ENCODE assay signal across 9 mouse cellular contexts in the genomic region with DNA sequence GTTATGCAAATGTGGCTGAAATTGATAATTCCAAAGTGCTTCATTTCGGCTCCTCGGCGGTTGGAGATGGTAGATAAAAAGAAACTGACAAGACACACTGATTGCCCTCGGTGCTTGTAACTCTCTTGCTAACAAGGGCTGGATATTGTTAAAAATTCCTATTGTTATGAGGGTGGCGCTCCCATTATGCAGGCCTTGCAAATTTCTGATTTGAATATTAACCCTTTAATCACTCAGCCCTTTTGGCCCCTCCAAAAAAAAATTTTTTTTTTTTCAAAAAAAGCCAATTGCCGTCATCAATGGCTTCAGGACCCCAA.
DNase-seq lines count a peak whose midpoint lies in the region; ATAC-seq lines count a peak whose summit lies in the region.
"Had no signal": no experiment of that assay in that cellular context is flagged by ENCODE, and none has a peak within 500 bp of the region (broad histone marks: within the 10 kb centered on the region; RNA-seq: fewer than 3 reads in every experiment).

No protein-coding gene starts in this region.

- peaks cover 69% of the 10 kb centered on the region for H3K27me3 ChIP-seq in heart, embryonic 14.5 days (ENCODE audit: control insufficient read depth, insufficient read depth, low read length)
- H3K27me3 ChIP-seq in embryonic facial prominence, embryonic 10.5 days (replicated peaks; ENCODE audit: low read depth, poor library complexity, severe bottlenecking), result peaks cover 91% of the 10 kb centered on the region
- peaks cover 39% of the 10 kb centered on the region for H3K27me3 ChIP-seq in hindbrain, embryonic 13.5 days
- peaks cover 78% of the 10 kb centered on the region for H3K27me3 ChIP-seq in midbrain, embryonic 10.5 days (ENCODE audit: low read depth, poor library complexity, severe bottlenecking)

- peak overlapping the region; percentile 47 for H3K4me2 ChIP-seq in heart, embryonic 14.5 days (ENCODE audit: low read length)
- peak overlapping the region; percentile 57 for H3K4me2 ChIP-seq in hindbrain, embryonic 13.5 days

- H3K27ac ChIP-seq in heart, embryonic 14.5 days (replicated peaks in 1 of 2; ENCODE audit: control insufficient read depth in 1 of 2, insufficient read depth in 1 of 2, low read depth in 2 of 2, low read length in 2 of 2), result no peak overlapping the region
- H3K27ac ChIP-seq in embryonic facial prominence, embryonic 10.5 days (replicated peaks), result no peak overlapping the region
- peak overlapping the region; percentile 76 for H3K27ac ChIP-seq in hindbrain, embryonic 13.5 days
- 0 out of 2 replicates have a peak overlapping the region, but pooled peaks have one; percentile 33 for H3K27ac ChIP-seq in midbrain, embryonic 10.5 days (replicated peaks)

- no peak overlapping the region for H3K9ac ChIP-seq in heart, embryonic 14.5 days (ENCODE audit: low read length)
- peak overlapping the region; percentile 35; the same call in 1 of the 2 replicates for H3K9ac ChIP-seq in hindbrain, embryonic 13.5 days

- ATAC-seq in heart, embryonic 14.5 days (ENCODE audit: insufficient number of reproducible peaks, insufficient read depth, low FRiP score, low read depth), result no peak
- ATAC-seq in hindbrain, embryonic 13.5 days (ENCODE audit: low FRiP score), result no peak

- intact Hi-C loops in heart, postnatal 25 days (cut with DNase I), result no loop called here

- no peaks in the 10 kb centered on the region for H3K36me3 ChIP-seq in heart, embryonic 14.5 days (ENCODE audit: control insufficient read depth, insufficient read depth, low read length)
- H3K36me3 ChIP-seq in embryonic facial prominence, embryonic 10.5 days (replicated peaks), result no peaks in the 10 kb centered on the region
- no peaks in the 10 kb centered on the region for H3K36me3 ChIP-seq in hindbrain, embryonic 13.5 days
- H3K36me3 ChIP-seq in midbrain, embryonic 10.5 days, result no peaks in the 10 kb centered on the region

- no peaks in the 10 kb centered on the region; a peak in 1 of 4 replicates for H3K4me1 ChIP-seq in heart, embryonic 14.5 days (ENCODE audit: control insufficient read depth in 2 of 2, insufficient read depth in 2 of 2, low read length in 2 of 2)
- H3K4me1 ChIP-seq in embryonic facial prominence, embryonic 10.5 days, result peaks cover 62% of the 10 kb centered on the region
- peaks cover 66% of the 10 kb centered on the region for H3K4me1 ChIP-seq in hindbrain, embryonic 13.5 days (replicated peaks)
- H3K4me1 ChIP-seq in midbrain, embryonic 10.5 days, result peaks cover 83% of the 10 kb centered on the region

- no peaks in the 10 kb centered on the region for H3K9me3 ChIP-seq in heart, embryonic 14.5 days (ENCODE audit: control insufficient read depth, low read length)
- no peaks in the 10 kb centered on the region for H3K9me3 ChIP-seq in embryonic facial prominence, embryonic 10.5 days
- H3K9me3 ChIP-seq in hindbrain, embryonic 13.5 days, result no peaks in the 10 kb centered on the region
- H3K9me3 ChIP-seq in midbrain, embryonic 10.5 days (replicated peaks), result no peaks in the 10 kb centered on the region

- WGBS in heart, embryonic 14.5 days, result 11% methylated on average over 6 of the region's 6 CpGs
- 6% methylated on average over 6 of the region's 6 CpGs for WGBS in embryonic facial prominence, embryonic 10.5 days
- 2% methylated on average over 6 of the region's 6 CpGs for WGBS in hindbrain, embryonic 13.5 days
- 6% methylated on average over 6 of the region's 6 CpGs for WGBS in midbrain, embryonic 10.5 days

- peak overlapping the region; percentile 6 to 14; a peak in 3 of 4 replicates for H3K4me3 ChIP-seq in heart, embryonic 14.5 days (ENCODE audit: control insufficient read depth in 1 of 2, insufficient read depth in 1 of 2, low read depth in 1 of 2, low read length in 2 of 2)
- H3K4me3 ChIP-seq in embryonic facial prominence, embryonic 10.5 days, result peak overlapping the region; percentile 49
- H3K4me3 ChIP-seq in hindbrain, embryonic 13.5 days, result peak overlapping the region; percentile 29
- peak overlapping the region; percentile 52 for H3K4me3 ChIP-seq in midbrain, embryonic 10.5 days

- no peak for DNase-seq in heart, postnatal 25 days (ENCODE audit: low spot score)
- DNase-seq in embryonic facial prominence, embryonic 10.5 days (ENCODE audit: low spot score), result no peak
- DNase-seq in midbrain, embryonic 10.5 days (ENCODE audit: low spot score), result no peak
- DNase-seq in yolk sac, embryonic 10.5 days (ENCODE audit: low spot score), result no peak
- no peak for DNase-seq in left cerebral cortex, adult 8-10 months (ENCODE audit: low spot score in 2 of 2)
- no peak for DNase-seq in frontal cortex, postnatal 14 days (ENCODE audit: low spot score in 2 of 2)
- DNase-seq: lung, postnatal 36 days had no signal

Comparison
In these comparisons a context has a peak if more than half of its experiments do, and no peak if none do; other contexts are left out.
1. H3K27ac ChIP-seq: peak in hindbrain, embryonic 13.5 days (single experiment) and midbrain, embryonic 10.5 days (single experiment); none in heart, embryonic 14.5 days (0 of 2) and embryonic facial prominence, embryonic 10.5 days (single experiment).
2. Peak in every context shown above with its lines, with median percentiles within 50 percentile points of each other: H3K4me3 ChIP-seq.